Mouse (Mus musculus): ENCODE results near the gene Zfp451.

DNA sequence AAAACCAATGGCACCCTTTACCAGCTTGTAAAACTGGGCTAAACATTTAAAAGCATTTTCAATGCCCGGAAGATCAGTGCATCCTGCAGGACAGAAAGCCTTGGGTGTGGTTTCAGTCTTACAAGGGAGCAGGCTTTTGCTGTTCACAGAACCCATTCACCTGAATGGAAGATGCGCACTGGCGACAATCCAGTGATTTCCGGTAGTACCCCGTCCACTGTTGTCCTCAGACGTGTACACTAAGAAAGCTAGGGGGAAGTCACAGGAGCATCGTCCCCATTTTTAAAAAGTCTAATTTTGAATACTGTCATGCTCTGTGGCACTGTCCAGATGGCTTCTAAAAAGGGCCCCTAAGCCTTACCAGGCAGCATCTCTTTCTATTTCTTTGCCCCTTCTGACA, 58.6 kb downstream of the Zfp451 start:
- TF ChIP-seq CTCF (conservative IDR thresholded peaks at IDR 0.05; ENCODE audit: insufficient read depth, insufficient read length, low read depth, low read length): no peak
- no peak for TF ChIP-seq POLR2A (IDR thresholded peaks at IDR 0.05; ENCODE audit: low read depth, low read length)
